In the genomic region with DNA sequence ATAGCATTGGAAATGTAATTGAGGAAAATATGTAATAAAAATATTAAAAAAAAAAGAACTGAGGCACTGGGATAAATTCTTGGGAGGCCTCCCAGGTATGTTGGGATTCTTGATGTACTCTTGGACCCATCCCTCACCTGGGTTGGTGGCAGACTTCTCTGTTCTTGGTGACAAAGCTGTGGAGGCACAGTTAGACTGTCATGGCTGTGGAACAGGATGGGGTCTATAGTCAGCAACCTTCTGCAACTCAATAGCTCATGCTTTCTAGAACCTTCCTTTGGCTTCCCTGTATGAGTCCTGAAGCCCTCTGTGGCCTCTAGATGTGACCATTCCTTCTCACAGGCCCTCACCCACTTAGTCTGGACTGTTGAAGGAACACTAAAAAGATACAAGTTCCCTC, we compare ENCODE assay signal across 27 mouse cellular contexts. TPM values are rescaled to one million over a fixed set of nuclear protein-coding genes. Genes with fewer than 3 reads are reported as not detected.
DNase-seq lines count a peak whose midpoint lies in the region; ATAC-seq and TF ChIP-seq lines count a peak whose summit lies in the region.
"Had no signal": no experiment of that assay in that cellular context is flagged by ENCODE, and none has a peak within 500 bp of the region (broad histone marks: within the 10 kb centered on the region; RNA-seq: fewer than 3 reads in every experiment).

No protein-coding gene starts in this region.

- no peak for TF ChIP-seq POLR2A in ES-Bruce4 (IDR thresholded peaks at IDR 0.05; ENCODE audit: insufficient read depth, low read length)

- H3K9ac ChIP-seq in midbrain, embryonic 11.5 days (ENCODE audit: low read length) = no peak overlapping the region
- no peak overlapping the region for H3K9ac ChIP-seq in ES-Bruce4 (ENCODE audit: low read depth, poor library complexity, severe bottlenecking)

- H3K9me3 ChIP-seq in midbrain, embryonic 11.5 days (ENCODE audit: control insufficient read depth, low read length) = no peaks in the 10 kb centered on the region
- H3K9me3 ChIP-seq in midbrain, embryonic 10.5 days (replicated peaks) = no peaks in the 10 kb centered on the region
- no peaks in the 10 kb centered on the region for H3K9me3 ChIP-seq in ES-Bruce4 (replicated peaks; ENCODE audit: control insufficient read depth, insufficient read depth, low read length, poor library complexity, severe bottlenecking)
- H3K9me3 ChIP-seq: G1E had no signal

- ATAC-seq in midbrain, embryonic 11.5 days (ENCODE audit: low FRiP score) = no peak
- ATAC-seq: activated CD4-positive, CD25-positive, alpha-beta regulatory T cell, adult 4 months; CD4-positive, CD25-positive, alpha-beta regulatory T cell, adult 4 months; Patski had no signal

- DNase-seq in heart, adult 11 months = peak; percentile 78
- DNase-seq in heart, adult 8-10 months (ENCODE audit: low spot score) = no peak
- peak; percentile 56 for DNase-seq in midbrain, embryonic 11.5 days (ENCODE audit: low spot score, missing footprints)
- no peak for DNase-seq in midbrain, embryonic 10.5 days (ENCODE audit: low spot score)
- no peak for DNase-seq in retina, embryonic 14.5 days (ENCODE audit: low spot score)
- DNase-seq: adrenal gland, adult 2 months; adrenal gland, adult 8-10 months; adrenal gland, postnatal 10 days; adrenal gland, postnatal 14 days; adrenal gland, postnatal 25 days; adrenal gland, postnatal 36 days; B cell, adult 2 months; cerebellum, adult 11 months; cerebellum, adult 11-12 months; cerebellum, adult 18-20 months; cerebellum, adult 2 months had no signal

- H3K4me1 ChIP-seq in midbrain, embryonic 11.5 days (ENCODE audit: control insufficient read depth, insufficient read depth, low read length) = no peaks in the 10 kb centered on the region
- H3K4me1 ChIP-seq in midbrain, embryonic 10.5 days = no peaks in the 10 kb centered on the region
- H3K4me1 ChIP-seq in ES-Bruce4 (ENCODE audit: control insufficient read depth, insufficient read depth, low read length) = no peaks in the 10 kb centered on the region

- H3K4me3 ChIP-seq in midbrain, embryonic 11.5 days (ENCODE audit: low read depth, low read length) = no peak overlapping the region
- no peak overlapping the region for H3K4me3 ChIP-seq in midbrain, embryonic 10.5 days
- H3K4me3 ChIP-seq in ES-Bruce4 (ENCODE audit: low read depth, low read length) = 0 out of 2 replicates have a peak overlapping the region, but pooled peaks have one; percentile 39

- no peak overlapping the region for H3K4me2 ChIP-seq in midbrain, embryonic 11.5 days

- H3K27ac ChIP-seq in midbrain, embryonic 11.5 days (ENCODE audit: low read depth, low read length) = no peak overlapping the region
- no peak overlapping the region for H3K27ac ChIP-seq in midbrain, embryonic 10.5 days (replicated peaks)
- H3K27ac ChIP-seq in ES-Bruce4 (ENCODE audit: insufficient read depth, low read length) = no peak overlapping the region

- TF ChIP-seq CTCF in ES-Bruce4 (IDR thresholded peaks at IDR 0.05; ENCODE audit: low read depth, low read length) = no peak

- H3K36me3 ChIP-seq in midbrain, embryonic 11.5 days (ENCODE audit: control insufficient read depth, insufficient read depth, low read length) = no peaks in the 10 kb centered on the region
- H3K36me3 ChIP-seq in midbrain, embryonic 10.5 days = no peaks in the 10 kb centered on the region
- no peaks in the 10 kb centered on the region for H3K36me3 ChIP-seq in ES-Bruce4 (ENCODE audit: control insufficient read depth, insufficient read depth, low read length, poor library complexity, severe bottlenecking)
- H3K36me3 ChIP-seq: G1E had no signal

- H3K27me3 ChIP-seq in midbrain, embryonic 11.5 days (ENCODE audit: control insufficient read depth, insufficient read depth, low read length) = no peaks in the 10 kb centered on the region
- no peaks in the 10 kb centered on the region for H3K27me3 ChIP-seq in midbrain, embryonic 10.5 days (ENCODE audit: low read depth, poor library complexity, severe bottlenecking)
- H3K27me3 ChIP-seq in ES-Bruce4 (ENCODE audit: control insufficient read depth, insufficient read depth, low read length, poor library complexity, severe bottlenecking) = no peaks in the 10 kb centered on the region
- H3K27me3 ChIP-seq: Patski had no signal

- TF ChIP-seq EP300 in ES-Bruce4 (IDR thresholded peaks at IDR 0.05; ENCODE audit: insufficient read depth, low read depth, low read length) = no peak

RNA-seq across cellular contexts. Expression of a gene that starts 11.8 kb away (rescaled TPM):
- total RNA-seq in heart, adult 8-10 months (2022) = 1 to 10 TPM; 4.4 to 9.5 (median 5.6) TPM
- polyA plus RNA-seq in midbrain, embryonic 11.5 days (2014; fragmentation: Nextera tagmentation; extraction: Ambion mirVana) = 1.5 and 2.8 TPM in 2 replicates
- 1.2 and 1.4 TPM in 2 replicates for polyA plus RNA-seq in midbrain, embryonic 10.5 days (2016; fragmentation: Nextera tagmentation; extraction: Ambion mirVana)
- not detected in 2 replicates for polyA plus RNA-seq in ES-Bruce4 (2011; ENCODE audit: insufficient read depth, insufficient read length, low read depth, missing spikeins)
- polyA plus RNA-seq: CD4-positive, CD25-positive, alpha-beta regulatory T cell, adult 4 months had no signal

RNA-seq across cellular contexts. Expression of a gene that starts 26.3 kb away (rescaled TPM):
- 10 to 100 TPM in 2 of 4 experiments, 1 to 10 TPM in 2; 5.4 to 24.7 (median 9.6) TPM for total RNA-seq in heart, adult 8-10 months (2022)
- polyA plus RNA-seq in midbrain, embryonic 11.5 days (2014; fragmentation: Nextera tagmentation; extraction: Ambion mirVana) = 1.9 and 2.1 TPM in 2 replicates
- polyA plus RNA-seq in midbrain, embryonic 10.5 days (2016; fragmentation: Nextera tagmentation; extraction: Ambion mirVana) = 1.7 and 2.1 TPM in 2 replicates
- polyA plus RNA-seq in ES-Bruce4 (2011; ENCODE audit: insufficient read depth, insufficient read length, low read depth, missing spikeins) = not detected in 2 replicates
- total RNA-seq: MEL had no signal
- polyA plus RNA-seq: C2C12; CD4-positive, CD25-positive, alpha-beta regulatory T cell, adult 4 months; Patski had no signal

RNA-seq across cellular contexts. Expression of a gene that starts 36.3 kb away (rescaled TPM):
- 1 to 10 TPM in 1 of 4 experiments, under 1 TPM in 1, not detected in 2; 0.76 to 1.1 TPM for total RNA-seq in heart, adult 8-10 months (2022)
- not detected in 2 replicates for polyA plus RNA-seq in midbrain, embryonic 11.5 days (2014; fragmentation: Nextera tagmentation; extraction: Ambion mirVana)
- polyA plus RNA-seq in midbrain, embryonic 10.5 days (2016; fragmentation: Nextera tagmentation; extraction: Ambion mirVana) = not detected in 2 replicates
- polyA plus RNA-seq in ES-Bruce4 (2011; ENCODE audit: insufficient read depth, insufficient read length, low read depth, missing spikeins) = not detected in 2 replicates
- total RNA-seq: adrenal gland, postnatal 14 days; ES-E14; MEL had no signal
- polyA plus RNA-seq: G1E had no signal

RNA-seq across cellular contexts. Expression of a gene that starts 44.6 kb away (rescaled TPM):
- total RNA-seq in heart, adult 8-10 months (2022) = not detected
- polyA plus RNA-seq in midbrain, embryonic 11.5 days (2014; fragmentation: Nextera tagmentation; extraction: Ambion mirVana) = not detected in 2 replicates
- not detected in 2 replicates for polyA plus RNA-seq in midbrain, embryonic 10.5 days (2016; fragmentation: Nextera tagmentation; extraction: Ambion mirVana)
- polyA plus RNA-seq in ES-Bruce4 (2011; ENCODE audit: insufficient read depth, insufficient read length, low read depth, missing spikeins) = not detected in 2 replicates
- total RNA-seq: adrenal gland, adult 2 months; adrenal gland, adult 8-10 months; adrenal gland, postnatal 10 days; adrenal gland, postnatal 14 days; adrenal gland, postnatal 25 days; adrenal gland, postnatal 36 days; adrenal gland, postnatal 4 days; CH12.LX; ES-E14; G1E; MEL had no signal
- polyA plus RNA-seq: adrenal gland, adult 2 months; brain, embryonic 14.5 days; C2C12; cerebellum, adult 2 months; G1E; Patski had no signal

Comparison
In these comparisons a context has a peak if more than half of its experiments do, and no peak if none do; other contexts are left out.
1. DNase-seq: peak in heart, adult 11 months (single experiment) and midbrain, embryonic 11.5 days (single experiment); none in heart, adult 8-10 months (single experiment), midbrain, embryonic 10.5 days (single experiment) and retina, embryonic 14.5 days (single experiment).